Mouse (Mus musculus) erythroblast, embryonic 14.5 days (primary cell): ENCODE results near the gene Tas2r119. TPM values are rescaled to one million over a fixed set of nuclear protein-coding genes. Genes with fewer than 3 reads are reported as not detected.

ENCODE experiments used
- H3K27me3 ChIP-seq: 2 replicates; pipeline ENCODE4 v1.6.1; 2012; ENCODE audit warnings: inconsistent platforms; ENCODE audit not compliant: control insufficient read depth
- H3K36me3 ChIP-seq: 2 replicates; pipeline ENCODE4 v1.6.1; 2012; ENCODE audit warnings: mild to moderate bottlenecking, inconsistent platforms; ENCODE audit not compliant: control insufficient read depth
- H3K4me1 ChIP-seq: 2 replicates; pipeline ENCODE4 v1.6.1; 2012; ENCODE audit warnings: inconsistent platforms; ENCODE audit not compliant: control insufficient read depth
- H3K4me3 ChIP-seq: replicated peaks from 2 replicates; pipeline ENCODE3; 2012; ENCODE audit warnings: moderate library complexity, mild to moderate bottlenecking, inconsistent platforms
- H3K9me3 ChIP-seq: 2 replicates; pipeline ENCODE4 v1.6.1; 2012; ENCODE audit warnings: low read length, inconsistent platforms, mixed read lengths; ENCODE audit not compliant: control insufficient read depth
- GATA1 ChIP-seq: IDR thresholded peaks from 2 replicates; pipeline ENCODE4 v1.6.1; 2012; ENCODE audit warnings: low read length, inconsistent platforms, mixed read lengths
- TAL1 ChIP-seq: IDR thresholded peaks from 3 replicates; pipeline ENCODE4 v1.6.1; 2012; ENCODE audit warnings: low read length, inconsistent platforms, mixed read lengths
- polyA plus RNA-seq: library from polyadenylated mRNA; stranded (reverse); fragments of >175 nt; gene quantifications from 2 replicates; pipeline ENCODE4 v1.2.3, GENCODE M21; 2012

The Tas2r119 gene
- polyA plus RNA-seq, 1 experiment, result not detected

- Histone ChIP-seq H3K4me3 (no peak overlapping the region), H3K9me3 (peaks cover 3% of the 10 kb centered on the region; the same call in 1 of the 2 replicates), H3K4me1 (no peaks in the 10 kb centered on the region), H3K36me3 (no peaks in the 10 kb centered on the region), H3K27me3 (no peaks in the 10 kb centered on the region)
- TF ChIP-seq GATA1 (no peak), TAL1 (no peak)
Measured at GRCm38 (mm10) chr15:32172175-32172987, 4.7 kb upstream of the Tas2r119 start.

DNA sequence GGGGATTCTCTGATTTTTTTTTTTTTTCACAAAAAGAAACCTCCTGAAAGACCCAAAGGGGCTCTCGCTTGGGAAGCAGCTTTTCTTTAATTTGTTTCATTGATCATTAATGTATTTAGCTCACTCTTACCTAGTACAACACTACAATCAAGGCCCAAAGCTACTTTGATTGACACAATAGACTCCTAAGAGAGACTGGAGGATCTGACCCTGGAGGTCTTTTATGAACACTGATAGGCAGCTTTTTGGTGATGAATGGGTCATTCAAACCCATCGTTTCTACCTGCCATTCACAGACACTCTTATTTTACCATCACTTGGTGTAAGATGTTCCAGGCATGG is 4.1 kb upstream of the Tas2r119 start:
- H3K4me3 ChIP-seq, result no peak overlapping the region
- H3K9me3 ChIP-seq, result peaks cover 3% of the 10 kb centered on the region; the same call in 1 of the 2 replicates
- H3K27me3 ChIP-seq, result no peaks in the 10 kb centered on the region
- no peaks in the 10 kb centered on the region for H3K4me1 ChIP-seq
- no peaks in the 10 kb centered on the region for H3K36me3 ChIP-seq
- no peak for TF ChIP-seq TAL1
- TF ChIP-seq GATA1, result no peak

GRCm38 (mm10) chr15:32180010-32180725 is 3.1 kb downstream of the Tas2r119 start:
- Histone ChIP-seq H3K4me3 (no peak overlapping the region), H3K36me3 (no peaks in the 10 kb centered on the region), H3K9me3 (peaks cover 3% of the 10 kb centered on the region; the same call in 1 of the 2 replicates), H3K4me1 (no peaks in the 10 kb centered on the region), H3K27me3 (no peaks in the 10 kb centered on the region)
- no peak for TF ChIP-seq GATA1
- TF ChIP-seq TAL1, result no peak

GRCm38 (mm10) chr15:32182026-32182425 is 4.9 kb downstream of the Tas2r119 start:
- Histone ChIP-seq H3K9me3 (no peaks in the 10 kb centered on the region), H3K27me3 (no peaks in the 10 kb centered on the region), H3K36me3 (no peaks in the 10 kb centered on the region), H3K4me1 (no peaks in the 10 kb centered on the region), H3K4me3 (no peak overlapping the region)
- TF ChIP-seq TAL1, result no peak
- no peak for TF ChIP-seq GATA1

DNA sequence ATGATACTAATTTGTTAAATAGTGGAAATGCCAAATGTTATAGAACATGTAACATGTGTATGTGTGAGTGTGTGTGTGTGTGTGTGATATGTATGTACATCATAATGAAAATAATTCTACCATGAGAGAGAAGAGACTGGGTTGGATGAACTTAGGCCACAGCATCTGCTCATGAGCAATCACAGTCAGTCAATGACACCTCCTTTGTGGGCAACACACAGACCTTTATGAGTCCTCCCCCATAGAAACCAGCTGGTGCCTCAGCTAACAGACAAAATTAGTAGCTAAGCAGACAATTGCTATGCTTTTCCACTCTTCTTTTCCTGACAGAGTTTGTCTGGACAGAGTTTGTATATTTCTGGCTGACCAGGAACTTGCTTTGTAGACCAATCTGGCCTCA is 7.9 kb downstream of the Tas2r119 start:
- no peak overlapping the region for H3K4me3 ChIP-seq
- H3K27me3 ChIP-seq, result no peaks in the 10 kb centered on the region

GRCm38 (mm10) chr15:32189879-32190278 is 12.8 kb downstream of the Tas2r119 start:
- H3K36me3 ChIP-seq, result no peaks in the 10 kb centered on the region
- H3K4me1 ChIP-seq, result no peaks in the 10 kb centered on the region
- peaks cover 2% of the 10 kb centered on the region; the same call in 1 of the 2 replicates for H3K9me3 ChIP-seq
- H3K27me3 ChIP-seq, result no peaks in the 10 kb centered on the region
- TF ChIP-seq TAL1, result no peak
- TF ChIP-seq GATA1, result no peak
- H3K4me3 ChIP-seq, result no peak overlapping the region

More for the DNA sequence above, 7.9 kb downstream of the Tas2r119 start:
- no peaks in the 10 kb centered on the region for H3K36me3 ChIP-seq
- no peaks in the 10 kb centered on the region; the same call in 1 of the 2 replicates for H3K9me3 ChIP-seq
- no peaks in the 10 kb centered on the region for H3K4me1 ChIP-seq
- TF ChIP-seq GATA1, result no peak
- TF ChIP-seq TAL1, result no peak

GRCm38 (mm10) chr15:32190436-32190835 is 13.3 kb downstream of the Tas2r119 start:
- TF ChIP-seq TAL1 (no peak), GATA1 (no peak)
- Histone ChIP-seq H3K27me3 (no peaks in the 10 kb centered on the region), H3K4me1 (no peaks in the 10 kb centered on the region), H3K9me3 (peaks cover 2% of the 10 kb centered on the region; the same call in 1 of the 2 replicates), H3K4me3 (no peak overlapping the region), H3K36me3 (no peaks in the 10 kb centered on the region)

DNA sequence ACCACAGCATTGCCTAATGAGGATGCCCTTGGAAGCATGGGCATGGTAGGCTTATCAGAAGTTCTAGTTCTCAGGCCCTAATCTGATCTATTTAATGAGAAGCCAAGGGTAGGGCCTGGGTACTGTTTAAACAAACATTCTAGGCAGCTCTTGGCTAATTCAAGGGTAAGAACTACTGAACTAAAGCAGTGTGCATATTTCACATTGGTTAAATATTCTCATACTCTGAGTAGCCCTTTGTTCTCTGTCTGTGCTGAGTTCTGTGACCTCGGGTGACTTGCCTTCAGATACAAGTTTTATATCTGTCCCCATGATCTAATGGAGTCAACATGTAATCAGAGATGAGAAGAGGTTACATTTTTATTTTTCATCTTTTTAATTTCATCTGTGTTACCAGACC is 15.9 kb downstream of the Tas2r119 start:
- Histone ChIP-seq H3K27me3 (no peaks in the 10 kb centered on the region), H3K9me3 (peaks cover 2% of the 10 kb centered on the region; the same call in 1 of the 2 replicates), H3K4me3 (no peak overlapping the region), H3K4me1 (no peaks in the 10 kb centered on the region), H3K36me3 (no peaks in the 10 kb centered on the region)
- TF ChIP-seq TAL1 (no peak), GATA1 (no peak)

DNA sequence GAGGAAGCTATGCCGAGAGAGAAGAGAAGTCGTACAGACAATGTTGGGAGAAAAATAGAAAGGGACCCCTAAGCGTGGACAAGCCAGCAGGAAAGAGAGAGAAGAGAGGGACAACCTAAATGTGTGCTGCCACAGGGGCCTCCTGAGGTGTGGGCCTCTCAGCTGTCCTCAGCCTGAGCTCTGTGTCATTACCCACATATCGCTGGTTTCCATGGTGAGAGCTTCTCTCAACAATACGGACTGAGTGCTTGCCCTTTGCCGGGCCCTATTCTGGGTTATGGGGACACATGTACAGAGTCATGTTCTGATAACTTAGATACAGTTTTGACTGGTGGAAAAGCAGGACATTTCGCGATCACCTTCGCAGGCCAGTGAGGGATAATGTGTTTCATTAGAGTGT is 21.0 kb downstream of the Tas2r119 start:
- Histone ChIP-seq H3K4me3 (no peak overlapping the region), H3K36me3 (no peaks in the 10 kb centered on the region), H3K27me3 (no peaks in the 10 kb centered on the region), H3K4me1 (no peaks in the 10 kb centered on the region), H3K9me3 (no peaks in the 10 kb centered on the region)
- no peak for TF ChIP-seq GATA1
- TF ChIP-seq TAL1, result no peak
